Mouse (Mus musculus): Measurements from ENCODE around the gene C130050O18Rik.

GRCm38 (mm10) chr5:139442962-139443361, 37.9 kb downstream of the C130050O18Rik start:
- TF ChIP-seq CTCF (IDR thresholded peaks at IDR 0.05; ENCODE audit: low read depth, low read length) (no peak), POLR2A (IDR thresholded peaks at IDR 0.05; ENCODE audit: extremely low read depth, insufficient read depth, low read length) (no peak)
